Mouse (Mus musculus): ENCODE data around the gene Cryge.
A peak's percentile ranks its signal among the peaks of the same experiment; 100 is the strongest.
"Not testable (repeated sequence)": the region's sequence is repeated elsewhere in the genome, so short reads cannot be mapped to it uniquely, and the experiment has no call there.

Gene Cryge

GRCm38 (mm10) chr1:65050952-65051351 lies at the start of gene Cryge:
Gene Cryge (minus strand): TSS chr1:65051149.
- not testable (repeated sequence) for DNase-seq

GRCm38 (mm10) chr1:65096953-65097352 lies 46.0 kb upstream of the Cryge start:
- DNase-seq, result no peak

GRCm38 (mm10) chr1:65091566-65091965 lies 40.6 kb upstream of the Cryge start:
- DNase-seq, result no peak

- DNase-seq, result no peak
Measured at GRCm38 (mm10) chr1:65090370-65090769, 39.4 kb upstream of the Cryge start.

- DNase-seq, result no peak
Measured at GRCm38 (mm10) chr1:65088567-65089356, 37.8 kb upstream of the Cryge start.

- no peak for DNase-seq
Measured at GRCm38 (mm10) chr1:65082188-65082587, 31.2 kb upstream of the Cryge start, which contains the start of gene Crygb. Gene Crygb (minus strand): TSS chr1:65082288.

- DNase-seq, result no peak
Measured at GRCm38 (mm10) chr1:65075607-65076006, 24.7 kb upstream of the Cryge start.

GRCm38 (mm10) chr1:65073589-65073988 lies 22.6 kb upstream of the Cryge start, which contains the start of gene Crygc:
Gene Crygc (minus strand): TSS chr1:65073689.
- no peak for DNase-seq

- DNase-seq, result no peak
Measured at GRCm38 (mm10) chr1:65067842-65068241, 16.9 kb upstream of the Cryge start.

GRCm38 (mm10) chr1:65064201-65064600 lies 13.3 kb upstream of the Cryge start:
- no peak for DNase-seq

- DNase-seq, result no peak
Measured at GRCm38 (mm10) chr1:65063352-65063751, 12.4 kb upstream of the Cryge start, which contains the start of gene Crygd. Gene Crygd (minus strand): TSS chr1:65063452.

GRCm38 (mm10) chr1:65052140-65052539 lies 1.2 kb upstream of the Cryge start:
- no peak for DNase-seq

GRCm38 (mm10) chr1:65051696-65052095 lies 747 bp upstream of the Cryge start:
- DNase-seq, result no peak

- DNase-seq, result peak; percentile 66
Measured at GRCm38 (mm10) chr1:65048781-65049180, 2.2 kb downstream of the Cryge start.

GRCm38 (mm10) chr1:65046401-65047109 lies 4.4 kb downstream of the Cryge start:
- DNase-seq, result peak; percentile 38

- no peak for DNase-seq
Measured at GRCm38 (mm10) chr1:65043433-65043832, 7.5 kb downstream of the Cryge start.

- DNase-seq, result no peak
Measured at GRCm38 (mm10) chr1:65041837-65042236, 9.1 kb downstream of the Cryge start.

GRCm38 (mm10) chr1:65040806-65041205 lies 10.1 kb downstream of the Cryge start:
- no peak for DNase-seq

GRCm38 (mm10) chr1:65039679-65040078 lies 11.3 kb downstream of the Cryge start:
- DNase-seq, result no peak

- no peak for DNase-seq
Measured at GRCm38 (mm10) chr1:65037542-65037941, 13.4 kb downstream of the Cryge start.

GRCm38 (mm10) chr1:65035513-65035912 lies 15.4 kb downstream of the Cryge start:
- DNase-seq, result no peak

GRCm38 (mm10) chr1:65032641-65033040 lies 18.3 kb downstream of the Cryge start, which contains the start of gene Akr1cl:
Gene Akr1cl (minus strand): TSS chr1:65032759.
- DNase-seq, result no peak

- no peak for DNase-seq
Measured at GRCm38 (mm10) chr1:65028206-65028605, 22.7 kb downstream of the Cryge start.

- no peak for DNase-seq
Measured at GRCm38 (mm10) chr1:65012726-65013125, 38.2 kb downstream of the Cryge start.
